Mouse (Mus musculus) stomach, embryonic 16.5 days (tissue): ENCODE measurements around the gene Bsx. TPM values are rescaled to one million over a fixed set of nuclear protein-coding genes. Genes with fewer than 3 reads are reported as not detected.

ENCODE experiments used
- ATAC-seq: fragments of 200-750 bp; cut with Nextera tagmentation; 2 replicates; pipeline ENCODE4 v1.8.0; 2017; ENCODE audit warnings: moderate number of reproducible peaks, moderate TSS enrichment; ENCODE audit not compliant: insufficient read depth, low FRiP score
- H3K27ac ChIP-seq: fragments of 300-500 bp; sonication (generic); 2 replicates; pipeline ENCODE4 v1.5.1; 2014; ENCODE audit warnings: low read length
- H3K27me3 ChIP-seq: fragments of 300-500 bp; sonication (generic); 2 replicates; pipeline ENCODE4 v1.6.1; 2014; ENCODE audit warnings: low read length, control low read depth, mixed read lengths; ENCODE audit not compliant: control insufficient read depth, insufficient read depth
- H3K36me3 ChIP-seq: fragments of 300-500 bp; sonication (generic); 2 replicates; pipeline ENCODE4 v1.6.1; 2014; ENCODE audit warnings: low read length; ENCODE audit not compliant: control insufficient read depth, insufficient read depth
- H3K4me1 ChIP-seq: fragments of 300-500 bp; sonication (generic); 2 replicates; pipeline ENCODE4 v1.6.1; 2014; ENCODE audit warnings: low read length, control low read depth, mixed read lengths; ENCODE audit not compliant: control insufficient read depth, insufficient read depth
- H3K4me2 ChIP-seq: fragments of 300-500 bp; sonication (generic); 2 replicates; pipeline ENCODE4 v1.6.1; 2014; ENCODE audit warnings: low read depth, low read length, mixed read lengths
- H3K4me3 ChIP-seq: fragments of 300-500 bp; sonication (generic); replicated peaks from 2 replicates; pipeline ENCODE4 v1.5.1; 2014; ENCODE audit warnings: mild to moderate bottlenecking, low read length
- H3K9ac ChIP-seq: fragments of 300-500 bp; sonication (generic); 2 replicates; pipeline ENCODE4 v1.6.1; 2014; ENCODE audit warnings: low read length
- H3K9me3 ChIP-seq: fragments of 300-500 bp; sonication (generic); replicated peaks from 2 replicates; pipeline ENCODE4 v1.6.1; 2016; ENCODE audit warnings: low read length, control low read depth; ENCODE audit not compliant: control insufficient read depth
- WGBS: fragments of 180-500 bp; shearing (Covaris S2); extraction: QIAGEN DNeasy Blood & Tissue Kit; methylation state at CpG from one replicate; pipeline ENCODE4 v1.1.7; 2014; 5-methylcytosine and 5-hydroxymethylcytosine counted together
- polyA plus RNA-seq: library from polyadenylated mRNA; unstranded; fragments of >200 nt; fragmentation: Nextera tagmentation; extraction: Ambion mirVana; gene quantifications from 2 replicates; pipeline ENCODE4 v1.2.1, GENCODE M21; 2015

The Bsx gene
- polyA plus RNA-seq, 1 experiment from 2014 or later, result not detected

DNA sequence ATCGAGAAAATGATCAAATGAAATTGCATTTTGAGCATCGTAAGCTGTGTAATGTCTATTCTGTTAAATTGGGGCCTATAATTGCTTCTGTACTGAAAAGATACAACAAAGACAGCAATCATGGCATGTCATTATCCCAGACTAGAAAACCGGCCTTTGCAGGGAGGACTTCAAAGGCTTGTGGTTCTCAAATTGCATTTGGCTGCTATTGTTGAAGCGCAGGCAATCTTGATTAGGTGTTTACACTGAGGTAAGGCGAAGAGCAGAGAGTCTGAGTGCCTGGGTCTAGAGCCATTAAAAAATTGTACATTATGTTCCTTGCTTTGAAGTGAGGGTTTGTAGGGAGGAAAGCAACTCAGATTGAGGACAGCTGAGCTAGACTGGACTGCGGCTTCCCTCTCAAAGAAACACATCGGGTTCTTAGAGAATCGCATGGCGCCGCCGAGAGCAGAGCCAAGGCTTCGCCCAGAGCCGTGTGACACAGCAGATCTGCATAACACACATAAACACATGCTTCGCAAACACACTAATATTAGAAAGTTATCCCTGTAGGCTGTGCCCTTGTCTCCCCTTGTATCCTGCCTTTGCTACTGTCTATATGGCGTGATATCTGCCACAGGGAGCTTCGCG, 53.5 kb downstream of the Bsx start:
- no peaks in the 10 kb centered on the region for H3K4me1 ChIP-seq
- H3K4me2 ChIP-seq, result no peak overlapping the region
- no peak overlapping the region for H3K9ac ChIP-seq
- WGBS, result 77% methylated on average over 17 of the region's 17 CpGs
- H3K36me3 ChIP-seq, result no peaks in the 10 kb centered on the region
- no peak overlapping the region for H3K4me3 ChIP-seq
- ATAC-seq, result no peak
- no peaks in the 10 kb centered on the region for H3K27me3 ChIP-seq
- H3K27ac ChIP-seq, result no peak overlapping the region
- H3K9me3 ChIP-seq, result no peaks in the 10 kb centered on the region

Other genes starting within 250 kb of the Bsx start
- gene Gm21915, start 203.5 kb upstream of the Bsx start, polyA plus RNA-seq, result not detected in 2 replicates
- 21.5 and 23.2 TPM in 2 replicates for gene Clmp, start 188.2 kb upstream of the Bsx start, polyA plus RNA-seq
- 2,089 and 2,252 TPM in 2 replicates for gene Hspa8, start 73.1 kb upstream of the Bsx start, polyA plus RNA-seq
- gene Jhy, start 90.0 kb downstream of the Bsx start, polyA plus RNA-seq, result not detected in 2 replicates
- gene Crtam, start 130.5 kb downstream of the Bsx start, polyA plus RNA-seq, result 0.06 TPM in 1 of 2 replicates, not detected in the other